Comparison of ENCODE assay signal across 20 mouse cellular contexts in the genomic region with DNA sequence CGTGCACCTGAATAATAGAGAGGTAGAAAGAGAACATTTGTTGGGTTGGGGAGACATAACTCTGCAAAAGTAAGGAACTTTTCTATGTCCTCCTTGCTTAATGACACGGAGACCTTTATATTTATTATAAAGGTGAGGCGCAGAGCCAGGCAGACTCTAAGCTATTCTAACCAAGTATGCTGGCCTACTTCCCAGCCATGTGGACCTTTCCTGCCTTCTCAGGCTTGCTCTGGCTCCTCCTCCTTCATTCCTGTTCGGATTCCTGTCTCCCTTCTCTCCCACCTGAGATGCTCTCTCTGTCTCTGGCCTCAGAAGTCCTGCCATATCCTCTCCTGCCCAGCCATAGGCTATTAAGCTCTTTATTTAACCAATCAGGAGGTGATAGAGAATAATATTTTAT. TPM values are rescaled to one million over a fixed set of nuclear protein-coding genes. Genes with fewer than 3 reads are reported as not detected.
A peak's percentile ranks its signal among the peaks of the same experiment; 100 is the strongest.
DNase-seq lines count a peak whose midpoint lies in the region; ATAC-seq and TF ChIP-seq lines count a peak whose summit lies in the region.
"Had no signal": no experiment of that assay in that cellular context is flagged by ENCODE, and none has a peak within 500 bp of the region (broad histone marks: within the 10 kb centered on the region; RNA-seq: fewer than 3 reads in every experiment).

No protein-coding gene starts in this region.

- no peak for TF ChIP-seq EP300 in heart, adult 2 months (IDR thresholded peaks at IDR 0.05; ENCODE audit: insufficient read depth, low read depth, low read length)
- no peak for TF ChIP-seq EP300 in liver, postnatal 0 days (IDR thresholded peaks at IDR 0.05; ENCODE audit: low read depth)

- H3K27me3 ChIP-seq in heart, adult 2 months (ENCODE audit: control insufficient read depth, insufficient read depth, low read length) = no peaks in the 10 kb centered on the region
- no peaks in the 10 kb centered on the region for H3K27me3 ChIP-seq in liver, embryonic 13.5 days
- H3K27me3 ChIP-seq in liver, postnatal 0 days (ENCODE audit: insufficient read depth, low read length) = no peaks in the 10 kb centered on the region
- H3K27me3 ChIP-seq: embryonic facial prominence, embryonic 15.5 days; hindbrain, embryonic 12.5 days; midbrain, embryonic 12.5 days; stomach, embryonic 15.5 days had no signal

- no peak overlapping the region for H3K4me3 ChIP-seq in heart, adult 2 months
- H3K4me3 ChIP-seq in liver, embryonic 13.5 days (replicated peaks) = no peak overlapping the region
- no peak overlapping the region for H3K4me3 ChIP-seq in liver, postnatal 0 days (ENCODE audit: low read depth, low read length)

- H3K36me3 ChIP-seq in heart, adult 2 months (ENCODE audit: control insufficient read depth, insufficient read depth, low read length) = peaks cover 17% of the 10 kb centered on the region
- no peaks in the 10 kb centered on the region for H3K36me3 ChIP-seq in liver, embryonic 13.5 days
- no peaks in the 10 kb centered on the region; the same call in 1 of the 2 replicates for H3K36me3 ChIP-seq in liver, postnatal 0 days (replicated peaks; ENCODE audit: insufficient read depth, low read length)
- H3K36me3 ChIP-seq: embryonic facial prominence, embryonic 15.5 days; hindbrain, embryonic 12.5 days; midbrain, embryonic 12.5 days; stomach, embryonic 15.5 days had no signal

- DNase-seq in heart, adult 2 months = peak in 1 of 2 experiments; percentile 18
- no peak for DNase-seq in heart, postnatal 4 days
- DNase-seq in liver, embryonic 13.5 days = no peak
- DNase-seq in liver, postnatal 0 days = no peak
- peak; percentile 31 to 52 for DNase-seq in kidney, adult 8-10 months
- DNase-seq in kidney, postnatal 36 days = peak; percentile 47 to 51
- DNase-seq in thymus, postnatal 4 days = no peak
- no peak for DNase-seq in cerebellum, postnatal 10 days
- DNase-seq: adrenal gland, postnatal 10 days; cerebellum, postnatal 14 days; gastrocnemius, postnatal 10 days; layer of hippocampus, adult 9-11 months; lung, adult 2 months; right cerebral cortex, postnatal 14 days; spleen, adult 18-20 months; thymus, adult 18-20 months had no signal

- 51% methylated on average over 4 of the region's 4 CpGs for WGBS in heart, adult 2 months
- WGBS in liver, embryonic 13.5 days (ENCODE audit: insufficient replicate concordance) = 79% methylated on average over 4 of the region's 4 CpGs
- WGBS in liver, postnatal 0 days (ENCODE audit: insufficient replicate concordance) = 80% methylated on average over 4 of the region's 4 CpGs

- no peak for TF ChIP-seq CTCF in heart, adult 2 months (IDR thresholded peaks at IDR 0.05)
- no peak for TF ChIP-seq CTCF in liver, postnatal 0 days (IDR thresholded peaks at IDR 0.05; ENCODE audit: low read depth)

- no peak overlapping the region for H3K4me2 ChIP-seq in liver, embryonic 13.5 days
- no peak overlapping the region for H3K4me2 ChIP-seq in liver, postnatal 0 days (ENCODE audit: low read depth, low read length)

- intact Hi-C loops in heart, adult 2 months (cut with DNase I) = no loop called here

- no peaks in the 10 kb centered on the region for H3K9me3 ChIP-seq in liver, embryonic 13.5 days (replicated peaks)
- no peaks in the 10 kb centered on the region for H3K9me3 ChIP-seq in liver, postnatal 0 days (ENCODE audit: low read length)
- H3K9me3 ChIP-seq: embryonic facial prominence, embryonic 15.5 days; hindbrain, embryonic 12.5 days; midbrain, embryonic 12.5 days; stomach, embryonic 15.5 days had no signal

- peaks cover 3% of the 10 kb centered on the region; the same call in 1 of the 2 replicates for H3K79me2 ChIP-seq in heart, adult 2 months (replicated peaks; ENCODE audit: control insufficient read depth, insufficient read depth, low read length)

- ATAC-seq in liver, embryonic 13.5 days (ENCODE audit: low read depth) = no peak
- no peak for ATAC-seq in liver, postnatal 0 days

- TF ChIP-seq POLR2A in heart, adult 2 months (IDR thresholded peaks at IDR 0.05; ENCODE audit: insufficient read depth, low read depth, low read length) = no peak

- peaks cover 7% of the 10 kb centered on the region for H3K4me1 ChIP-seq in heart, adult 2 months (ENCODE audit: control insufficient read depth, insufficient read depth, low read length)
- H3K4me1 ChIP-seq in liver, embryonic 13.5 days (replicated peaks) = peaks cover 58% of the 10 kb centered on the region
- peaks cover 44% of the 10 kb centered on the region for H3K4me1 ChIP-seq in liver, postnatal 0 days (ENCODE audit: insufficient read depth)

- no peak overlapping the region for H3K9ac ChIP-seq in heart, adult 2 months (ENCODE audit: low read depth, low read length)
- 0 out of 2 replicates have a peak overlapping the region, but pooled peaks have one; percentile 1 for H3K9ac ChIP-seq in liver, embryonic 13.5 days
- no peak overlapping the region for H3K9ac ChIP-seq in liver, postnatal 0 days (replicated peaks)

- H3K27ac ChIP-seq in heart, adult 2 months = peak overlapping the region; percentile 7; the same call in 1 of the 2 replicates
- H3K27ac ChIP-seq in liver, embryonic 13.5 days = no peak overlapping the region
- no peak overlapping the region for H3K27ac ChIP-seq in liver, postnatal 0 days (ENCODE audit: low read depth)

RNA-seq across cellular contexts. Expression of gene Hmox2, which starts 0.9 kb away (rescaled TPM):
- 10 to 100 TPM; 72.4 to 84.9 TPM for total RNA-seq in heart, adult 2 months (2021)
- polyA plus RNA-seq in heart, adult 2 months (2012; rRNA removed) = 38.3 and 51.6 TPM in 2 replicates
- total RNA-seq in heart, postnatal 4 days (2021) = 10 to 100 TPM; 67.4 to 75.9 TPM
- polyA plus RNA-seq in liver, embryonic 13.5 days (2015; fragmentation: Nextera tagmentation; extraction: Ambion mirVana) = 38.9 and 40.1 TPM in 2 replicates
- 56.8 and 57.7 TPM in 2 replicates for polyA plus RNA-seq in liver, postnatal 0 days (2015; fragmentation: Nextera tagmentation; extraction: Ambion mirVana)

RNA-seq across cellular contexts. Expression of gene Nmral1, which starts 6.1 kb away (rescaled TPM):
- total RNA-seq in heart, adult 2 months (2021) = 1 to 10 TPM; 2.2 to 2.7 TPM
- 3.9 and 4.0 TPM in 2 replicates for polyA plus RNA-seq in heart, adult 2 months (2012; rRNA removed)
- 10 to 100 TPM; 15.2 to 15.5 TPM for total RNA-seq in heart, postnatal 4 days (2021)
- 48.0 and 48.2 TPM in 2 replicates for polyA plus RNA-seq in liver, embryonic 13.5 days (2015; fragmentation: Nextera tagmentation; extraction: Ambion mirVana)
- 20.4 and 24.1 TPM in 2 replicates for polyA plus RNA-seq in liver, postnatal 0 days (2015; fragmentation: Nextera tagmentation; extraction: Ambion mirVana)

RNA-seq across cellular contexts. Expression of gene Coro7, which starts 45.7 kb away (rescaled TPM):
- 10 to 100 TPM; 14.6 to 15.9 TPM for total RNA-seq in heart, adult 2 months (2021)
- 20.8 and 22.8 TPM in 2 replicates for polyA plus RNA-seq in heart, adult 2 months (2012; rRNA removed)
- 10 to 100 TPM; 24.1 to 26.5 TPM for total RNA-seq in heart, postnatal 4 days (2021)
- 7.0 and 9.9 TPM in 2 replicates for polyA plus RNA-seq in liver, embryonic 13.5 days (2015; fragmentation: Nextera tagmentation; extraction: Ambion mirVana)
- polyA plus RNA-seq in liver, postnatal 0 days (2015; fragmentation: Nextera tagmentation; extraction: Ambion mirVana) = 6.8 and 10.3 TPM in 2 replicates

Comparison
In these comparisons a context has a peak if more than half of its experiments do, and no peak if none do; other contexts are left out.
1. DNase-seq: peak in kidney, adult 8-10 months (2 of 2) and kidney, postnatal 36 days (2 of 2); none in heart, postnatal 4 days (single experiment), liver, embryonic 13.5 days (single experiment), liver, postnatal 0 days (single experiment), thymus, postnatal 4 days (single experiment) and cerebellum, postnatal 10 days (0 of 2).